Mouse (Mus musculus): ENCODE data around the gene Plagl2. TPM values are rescaled to one million over a fixed set of nuclear protein-coding genes. Genes with fewer than 3 reads are reported as not detected.
"Not testable (repeated sequence)": the region's sequence is repeated elsewhere in the genome, so short reads cannot be mapped to it uniquely, and the experiment has no call there.

Gene Plagl2
- 7.8 and 12.4 TPM in 2 replicates for polyA plus RNA-seq (2012; rRNA removed)

DNA sequence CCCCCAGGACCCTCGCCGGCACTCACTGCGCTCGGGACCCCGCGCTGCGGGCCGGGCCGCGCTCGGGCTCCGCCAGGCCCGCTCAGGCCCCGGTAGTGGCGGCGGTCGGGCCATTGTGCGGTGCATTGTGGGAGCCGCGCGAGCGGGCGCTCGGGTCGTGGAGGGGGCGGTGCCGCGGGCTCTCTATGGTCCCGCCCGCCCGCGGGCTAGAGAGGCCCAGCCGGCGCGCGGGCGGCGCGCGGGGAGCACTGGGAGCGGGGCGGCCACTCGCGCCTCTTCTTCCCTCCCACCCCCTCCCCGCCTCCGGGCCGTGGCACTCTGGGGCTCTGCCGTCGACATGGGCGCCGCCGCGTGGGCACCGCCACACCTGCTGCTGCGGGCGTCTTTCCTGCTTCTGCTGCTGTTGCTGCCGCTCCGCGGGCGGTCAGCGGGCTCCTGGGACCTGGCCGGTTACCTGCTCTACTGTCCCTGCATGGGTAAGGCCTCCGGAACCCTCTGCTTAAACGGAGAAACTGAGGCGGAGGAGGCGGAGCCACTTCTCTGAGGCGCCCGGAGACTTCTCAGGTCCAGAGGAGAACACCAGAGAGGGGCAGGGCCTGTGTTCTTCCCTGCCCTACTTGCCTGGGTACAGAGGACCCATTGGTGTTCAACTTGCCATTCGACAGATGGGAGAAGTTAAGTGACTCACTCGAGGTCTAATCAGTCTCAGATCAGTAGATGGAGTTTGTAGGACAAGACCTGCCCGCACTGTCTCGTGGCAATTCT lies at the start of gene Plagl2, which contains the start of gene Pofut1:
Plagl2 (minus strand) TSS at position 177 of the 765 bp plus-strand sequence.
Pofut1 (plus strand) TSS at position 284 of the 765 bp plus-strand sequence.
- WGBS: 1% methylated on average over 56 of the region's 72 CpGs
- Histone ChIP-seq H3K4me3 (replicated peaks; ENCODE audit: extremely low read depth, low read depth, low read length) (peak within 1 kb of the TSS; percentile 95), H3K4me1 (ENCODE audit: control insufficient read depth, insufficient read depth, low read length) (peaks cover 12% of the 10 kb centered on the region)
- TF ChIP-seq CTCF (IDR thresholded peaks at IDR 0.05; ENCODE audit: insufficient read depth, low read length) (no peak), POLR2A (IDR thresholded peaks at IDR 0.05; ENCODE audit: borderline replicate concordance, extremely low read depth, low read depth, low read length) (no peak; the same call in 1 of the 2 replicates)
- DNase-seq: peak; percentile 86

DNA sequence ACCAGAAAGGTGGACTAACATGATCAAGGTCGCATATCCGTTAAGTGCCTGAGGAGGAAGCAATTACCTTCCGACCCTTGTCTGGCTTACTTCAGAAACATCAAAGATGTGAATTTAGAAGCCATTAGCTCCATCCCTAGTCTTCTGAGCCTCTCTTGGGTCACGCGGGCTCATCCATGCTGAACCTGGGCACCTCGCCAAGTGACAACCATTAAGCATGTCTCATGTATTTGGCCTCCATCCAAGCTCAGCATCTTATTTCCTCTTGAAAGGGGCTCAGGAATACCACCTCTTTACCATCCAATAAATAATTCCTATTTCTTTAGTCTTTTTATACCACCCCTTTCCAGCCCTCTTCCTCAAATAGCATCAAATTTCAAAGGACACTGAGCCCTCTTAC lies 46.6 kb upstream of the Plagl2 start:
- TF ChIP-seq POLR2A (IDR thresholded peaks at IDR 0.05; ENCODE audit: borderline replicate concordance, extremely low read depth, low read depth, low read length): no peak
- TF ChIP-seq CTCF (IDR thresholded peaks at IDR 0.05; ENCODE audit: insufficient read depth, low read length): no peak
- WGBS: 40% methylated on average over 6 of the region's 6 CpGs
- Histone ChIP-seq H3K4me3 (replicated peaks; ENCODE audit: extremely low read depth, low read depth, low read length) (no peak overlapping the region), H3K4me1 (ENCODE audit: control insufficient read depth, insufficient read depth, low read length) (peaks cover 3% of the 10 kb centered on the region; the same call in 1 of the 2 replicates)
- DNase-seq: no peak

DNA sequence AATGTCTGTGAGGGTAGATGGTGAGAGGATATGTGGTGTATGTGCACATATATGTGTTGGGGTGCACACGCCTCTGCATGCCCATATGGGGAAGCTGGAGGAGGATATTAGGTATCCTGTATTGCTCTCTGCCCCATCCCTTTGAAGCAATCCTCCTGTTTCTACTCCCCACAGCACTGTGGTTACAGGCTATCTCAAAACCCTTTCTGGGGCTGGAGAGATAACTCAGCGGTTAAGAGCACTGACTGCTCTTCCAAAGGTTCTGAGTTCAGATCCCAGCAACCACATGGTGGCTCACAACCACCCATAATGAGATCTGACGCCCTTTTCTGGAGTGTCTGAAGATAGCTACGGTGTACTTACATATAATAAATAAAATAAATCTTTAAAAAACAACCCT lies 45.3 kb upstream of the Plagl2 start:
- DNase-seq: no peak
- H3K4me1 ChIP-seq (ENCODE audit: control insufficient read depth, insufficient read depth, low read length): no peaks in the 10 kb centered on the region
- 87% methylated on average over 4 of the region's 4 CpGs for WGBS
- H3K4me3 ChIP-seq (replicated peaks; ENCODE audit: extremely low read depth, low read depth, low read length): no peak overlapping the region
- TF ChIP-seq CTCF (IDR thresholded peaks at IDR 0.05; ENCODE audit: insufficient read depth, low read length): no peak
- no peak for TF ChIP-seq POLR2A (IDR thresholded peaks at IDR 0.05; ENCODE audit: borderline replicate concordance, extremely low read depth, low read depth, low read length)

DNA sequence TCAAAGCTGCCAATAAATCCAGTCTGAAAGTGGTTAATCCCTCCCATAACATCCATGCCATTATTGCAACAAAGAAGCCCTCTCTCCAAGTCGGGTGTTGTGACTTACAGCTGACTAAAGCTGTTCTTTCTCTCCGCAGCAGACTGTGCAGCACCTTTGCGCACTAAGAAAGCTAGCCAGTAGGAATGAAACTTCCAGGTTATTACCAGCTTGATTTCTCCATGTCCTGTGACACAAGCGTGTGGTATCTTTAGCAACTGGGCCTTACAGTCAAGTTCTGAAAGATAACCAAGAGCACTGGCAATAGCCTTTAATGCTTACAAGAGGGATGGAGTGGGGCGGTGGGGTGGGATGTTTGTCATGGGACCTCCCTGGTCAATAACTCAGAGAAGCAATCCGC lies 42.7 kb upstream of the Plagl2 start:
- TF ChIP-seq POLR2A (IDR thresholded peaks at IDR 0.05; ENCODE audit: borderline replicate concordance, extremely low read depth, low read depth, low read length) (no peak), CTCF (IDR thresholded peaks at IDR 0.05; ENCODE audit: insufficient read depth, low read length) (no peak)
- 88% methylated on average over 6 of the region's 6 CpGs for WGBS
- no peak overlapping the region for H3K4me3 ChIP-seq (replicated peaks; ENCODE audit: extremely low read depth, low read depth, low read length)

DNA sequence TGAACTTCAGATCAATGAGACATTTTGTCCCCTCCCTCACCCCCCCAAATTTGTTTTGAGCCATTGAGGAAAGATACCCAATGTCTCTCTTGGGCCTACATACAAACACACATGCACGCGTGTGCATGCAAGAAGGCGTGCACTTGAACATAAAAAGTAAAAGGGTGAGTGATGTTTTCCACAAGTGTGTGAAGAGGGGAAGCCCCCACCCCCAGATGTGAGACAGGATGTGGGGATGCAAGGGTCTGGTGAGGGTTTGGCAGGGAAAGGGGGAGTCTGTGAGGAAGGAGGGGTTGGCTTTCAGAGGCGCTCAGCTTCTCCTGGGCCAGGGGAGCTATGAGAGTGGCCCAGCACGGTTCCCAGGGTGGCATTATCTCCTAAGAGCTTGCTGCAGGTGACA lies 37.1 kb upstream of the Plagl2 start:
- WGBS: 85% methylated on average over 5 of the region's 5 CpGs
- DNase-seq: no peak
- no peak overlapping the region for H3K4me3 ChIP-seq (replicated peaks; ENCODE audit: extremely low read depth, low read depth, low read length)
- H3K4me1 ChIP-seq (ENCODE audit: control insufficient read depth, insufficient read depth, low read length): no peaks in the 10 kb centered on the region
- TF ChIP-seq CTCF (IDR thresholded peaks at IDR 0.05; ENCODE audit: insufficient read depth, low read length) (no peak), POLR2A (IDR thresholded peaks at IDR 0.05; ENCODE audit: borderline replicate concordance, extremely low read depth, low read depth, low read length) (no peak)

More for the DNA sequence above, 42.7 kb upstream of the Plagl2 start:
- DNase-seq: no peak
- H3K4me1 ChIP-seq (ENCODE audit: control insufficient read depth, insufficient read depth, low read length): no peaks in the 10 kb centered on the region

DNA sequence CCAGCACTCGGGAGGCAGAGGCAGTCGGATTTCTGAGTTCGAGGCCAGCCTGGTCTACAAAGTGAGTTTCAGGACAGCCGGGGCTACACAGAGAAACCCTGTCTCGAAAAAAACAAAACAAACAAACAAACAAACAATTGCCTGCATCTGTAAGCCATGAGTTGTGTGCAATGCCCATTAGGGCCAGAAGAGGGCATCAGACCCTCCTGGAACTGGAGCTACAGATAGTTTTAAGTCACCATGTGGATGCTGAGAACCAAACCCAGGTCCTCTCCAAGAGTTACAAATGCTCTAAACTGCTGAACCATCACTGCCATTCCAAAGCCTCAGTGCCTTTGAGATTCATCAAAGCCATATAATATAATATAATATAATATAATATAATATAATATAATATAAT lies 35.6 kb upstream of the Plagl2 start:
- not testable (repeated sequence) for DNase-seq; H3K4me3 ChIP-seq (replicated peaks; ENCODE audit: extremely low read depth, low read depth, low read length)
- 91% methylated on average over 5 of the region's 5 CpGs for WGBS

DNA sequence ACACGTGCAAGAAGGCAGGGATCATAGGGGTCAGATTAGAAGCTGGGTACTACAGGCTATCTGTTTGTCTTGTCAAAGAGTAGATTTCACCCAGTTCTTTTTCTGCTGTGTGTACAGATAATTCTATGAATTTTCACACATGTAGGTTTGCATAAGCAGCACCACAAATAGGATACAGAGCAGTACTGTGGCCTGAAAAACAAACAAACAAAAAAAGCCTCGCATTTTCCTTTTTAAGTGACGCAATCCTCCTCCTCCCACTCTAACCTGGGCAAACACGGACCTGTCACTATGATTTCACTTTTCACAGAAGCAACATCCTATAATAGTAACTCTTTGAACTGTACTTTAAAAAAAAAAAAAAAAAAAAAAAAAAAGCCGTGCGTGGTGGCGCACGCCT lies 35.2 kb upstream of the Plagl2 start:
- TF ChIP-seq POLR2A (IDR thresholded peaks at IDR 0.05; ENCODE audit: borderline replicate concordance, extremely low read depth, low read depth, low read length) (no peak), CTCF (IDR thresholded peaks at IDR 0.05; ENCODE audit: insufficient read depth, low read length) (no peak)
- WGBS: 83% methylated on average over 8 of the region's 8 CpGs

More for the DNA sequence above, 35.6 kb upstream of the Plagl2 start:
- H3K4me1 ChIP-seq (ENCODE audit: control insufficient read depth, insufficient read depth, low read length): not testable (repeated sequence)

DNA sequence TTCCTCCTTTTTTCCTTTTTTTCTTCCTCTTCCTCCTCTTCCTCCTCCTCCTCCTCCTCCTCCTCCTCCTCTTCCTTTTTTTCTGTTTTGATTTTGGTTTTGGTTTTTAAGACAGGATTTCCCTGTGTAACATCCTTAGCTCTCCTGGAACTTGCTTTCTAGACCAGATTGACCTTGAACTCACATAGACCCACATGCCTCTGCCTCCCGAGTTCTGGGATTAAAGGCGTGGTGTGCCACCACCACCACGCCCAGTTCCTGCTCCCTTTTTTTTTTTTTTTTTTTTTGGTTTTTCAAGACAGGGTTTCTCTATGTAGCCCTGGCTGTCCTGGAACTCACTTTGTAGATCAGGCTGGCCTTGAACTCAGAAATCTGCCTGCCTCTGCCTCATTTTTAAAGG lies 34.4 kb upstream of the Plagl2 start:
- WGBS: 64% methylated on average over 3 of the region's 3 CpGs
- not testable (repeated sequence) for H3K4me1 ChIP-seq (ENCODE audit: control insufficient read depth, insufficient read depth, low read length); H3K4me3 ChIP-seq (replicated peaks; ENCODE audit: extremely low read depth, low read depth, low read length); DNase-seq

More for the DNA sequence above, 35.2 kb upstream of the Plagl2 start:
- no peak for DNase-seq
- Histone ChIP-seq H3K4me3 (replicated peaks; ENCODE audit: extremely low read depth, low read depth, low read length) (no peak overlapping the region), H3K4me1 (ENCODE audit: control insufficient read depth, insufficient read depth, low read length) (no peaks in the 10 kb centered on the region)

DNA sequence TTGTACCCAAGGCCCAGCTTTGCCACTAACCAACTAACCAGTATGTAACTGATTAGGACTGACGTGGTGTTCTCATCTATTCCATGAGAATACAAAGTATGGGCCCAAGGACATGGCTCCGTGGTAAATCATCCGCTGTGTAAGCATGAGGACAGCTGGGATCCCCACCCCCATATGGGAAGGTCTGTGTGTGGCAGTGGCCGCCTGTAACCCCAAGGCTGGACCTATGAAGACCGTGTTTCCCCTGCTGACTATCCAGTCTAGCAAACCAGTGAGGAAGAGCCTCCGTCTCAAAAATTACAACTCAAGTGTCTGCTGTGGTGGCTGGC lies 33.7 kb upstream of the Plagl2 start:
- WGBS: 79% methylated on average over 6 of the region's 6 CpGs
- Histone ChIP-seq H3K4me3 (replicated peaks; ENCODE audit: extremely low read depth, low read depth, low read length) (no peak overlapping the region), H3K4me1 (ENCODE audit: control insufficient read depth, insufficient read depth, low read length) (peaks cover under 1% of the 10 kb centered on the region; the same call in 1 of the 2 replicates)
- no peak for DNase-seq
- no peak for TF ChIP-seq POLR2A (IDR thresholded peaks at IDR 0.05; ENCODE audit: borderline replicate concordance, extremely low read depth, low read depth, low read length)
- no peak for TF ChIP-seq CTCF (IDR thresholded peaks at IDR 0.05; ENCODE audit: insufficient read depth, low read length)

DNA sequence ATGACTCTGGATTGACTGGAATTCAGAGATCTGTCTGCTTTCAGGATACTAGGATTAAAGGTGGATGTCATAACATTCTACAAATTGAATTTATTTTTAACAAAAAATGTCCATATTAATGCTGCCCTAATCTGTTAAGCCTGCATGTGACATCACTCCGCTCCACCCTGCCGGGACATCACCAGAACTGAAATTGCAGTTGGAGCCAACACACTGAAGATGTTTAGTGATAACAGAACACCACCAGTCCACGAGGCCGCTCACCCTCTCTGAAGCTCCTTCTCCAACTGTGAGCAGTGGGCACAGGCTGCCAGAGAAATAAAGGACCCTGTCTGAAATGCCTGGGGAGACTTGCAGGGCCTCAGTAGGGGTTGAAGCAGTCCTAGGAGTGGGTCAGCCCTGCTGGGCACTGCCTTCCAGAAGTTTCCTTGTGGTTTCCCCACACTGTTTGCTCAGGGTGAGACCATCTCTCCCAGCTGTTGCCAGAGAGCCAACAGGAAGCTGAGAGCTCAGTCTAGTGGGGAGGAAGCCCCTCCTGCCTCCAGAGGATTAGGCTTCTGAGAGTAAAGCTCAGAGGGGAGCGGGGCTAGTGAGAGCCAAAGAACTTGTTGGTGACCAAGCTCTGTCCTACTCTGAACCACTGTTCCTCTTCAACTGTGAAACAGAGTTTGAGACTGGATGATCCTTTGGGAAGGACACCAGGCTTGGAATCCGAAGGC lies 33.1 kb upstream of the Plagl2 start:
- WGBS: 62% methylated on average over 6 of the region's 6 CpGs
- not testable (repeated sequence) for DNase-seq; H3K4me3 ChIP-seq (replicated peaks; ENCODE audit: extremely low read depth, low read depth, low read length); H3K4me1 ChIP-seq (ENCODE audit: control insufficient read depth, insufficient read depth, low read length)

DNA sequence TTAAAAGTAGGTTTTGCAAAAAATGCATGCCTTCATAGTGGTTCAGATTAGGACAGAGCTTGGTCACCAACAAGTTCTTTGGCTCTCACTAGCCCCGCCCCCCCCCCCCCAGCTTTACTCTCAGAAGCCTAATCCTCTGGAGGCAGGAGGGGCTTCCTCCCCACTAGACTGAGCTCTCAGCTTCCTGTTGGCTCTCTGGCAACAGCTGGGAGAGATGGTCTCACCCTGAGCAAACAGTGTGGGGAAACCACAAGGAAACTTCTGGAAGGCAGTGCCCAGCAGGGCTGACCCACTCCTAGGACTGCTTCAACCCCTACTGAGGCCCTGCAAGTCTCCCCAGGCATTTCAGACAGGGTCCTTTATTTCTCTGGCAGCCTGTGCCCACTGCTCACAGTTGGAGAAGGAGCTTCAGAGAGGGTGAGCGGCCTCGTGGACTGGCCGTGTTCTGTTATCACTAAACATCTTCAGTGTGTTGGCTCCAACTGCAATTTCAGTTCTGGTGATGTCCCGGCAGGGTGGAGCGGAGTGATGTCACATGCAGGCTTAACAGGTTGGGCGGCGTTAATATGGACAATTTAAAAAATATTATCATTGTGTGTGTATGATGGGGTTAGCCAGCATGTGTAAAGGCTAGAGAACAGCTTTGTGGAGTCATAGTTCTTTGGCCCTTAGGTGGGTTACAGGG lies 29.1 kb upstream of the Plagl2 start:
- 44% methylated on average over 8 of the region's 8 CpGs for WGBS
- not testable (repeated sequence) for DNase-seq

More for the DNA sequence above, 29.1 kb upstream of the Plagl2 start:
- not testable (repeated sequence) for H3K4me3 ChIP-seq (replicated peaks; ENCODE audit: extremely low read depth, low read depth, low read length); H3K4me1 ChIP-seq (ENCODE audit: control insufficient read depth, insufficient read depth, low read length)
